Mouse (Mus musculus) neural tube, embryonic 11.5 days (tissue): Measurements from ENCODE around the gene Baiap2l2. TPM values are rescaled to one million over a fixed set of nuclear protein-coding genes. Genes with fewer than 3 reads are reported as not detected.

Experiments
- ATAC-seq: fragments of 200-750 bp; cut with Nextera tagmentation; 2 replicates; pipeline ENCODE4 v1.8.0; 2017; ENCODE audit warnings: moderate number of reproducible peaks, mild to moderate bottlenecking, moderate TSS enrichment, moderate library complexity; ENCODE audit not compliant: insufficient read depth, low FRiP score, low TSS enrichment
- DNase-seq: peaks from one replicate; pipeline ENCODE4 v3.0.0-alpha.2; 2015; ENCODE audit warnings: low spot score
- H3K27ac ChIP-seq: fragments of 300-500 bp; sonication (generic); 2 replicates; pipeline ENCODE4 v1.5.1; 2014; ENCODE audit warnings: low read depth, mild to moderate bottlenecking, low read length
- H3K27me3 ChIP-seq: fragments of 300-500 bp; sonication (generic); 2 replicates; pipeline ENCODE4 v1.6.1; 2014; ENCODE audit warnings: mild to moderate bottlenecking, low read length, mixed read lengths; ENCODE audit not compliant: control insufficient read depth, insufficient read depth
- H3K36me3 ChIP-seq: fragments of 300-500 bp; sonication (generic); 2 replicates; pipeline ENCODE4 v1.6.1; 2014; ENCODE audit warnings: mild to moderate bottlenecking, low read length, moderate library complexity, mixed read lengths; ENCODE audit not compliant: control insufficient read depth, insufficient read depth
- H3K4me1 ChIP-seq: fragments of 300-500 bp; sonication (generic); 2 replicates; pipeline ENCODE4 v1.6.1; 2014; ENCODE audit warnings: low read length, mixed read lengths; ENCODE audit not compliant: control insufficient read depth, insufficient read depth
- H3K4me2 ChIP-seq: fragments of 300-500 bp; sonication (generic); 2 replicates; pipeline ENCODE4 v1.6.1; 2014; ENCODE audit warnings: low read depth, mild to moderate bottlenecking, moderate library complexity
- H3K4me3 ChIP-seq: fragments of 300-500 bp; sonication (generic); 2 replicates; pipeline ENCODE4 v1.5.1; 2014; ENCODE audit warnings: low read depth, low read length
- H3K9ac ChIP-seq: fragments of 300-500 bp; sonication (generic); 2 replicates; pipeline ENCODE4 v1.6.1; 2014; ENCODE audit warnings: mild to moderate bottlenecking, low read length
- H3K9me3 ChIP-seq: fragments of 300-500 bp; sonication (generic); 2 replicates; pipeline ENCODE4 v1.6.1; 2016; ENCODE audit warnings: low read length; ENCODE audit not compliant: control insufficient read depth
- WGBS: fragments of 180-500 bp; shearing (Covaris S2); extraction: QIAGEN DNeasy Blood & Tissue Kit; methylation state at CpG from one replicate; pipeline ENCODE4 v1.1.7; 2014; 5-methylcytosine and 5-hydroxymethylcytosine counted together
- polyA plus RNA-seq: library from polyadenylated mRNA; unstranded; fragments of >200 nt; fragmentation: Nextera tagmentation; extraction: Ambion mirVana; gene quantifications from 2 replicates; pipeline ENCODE4 v1.2.1, GENCODE M21; 2014

Baiap2l2 gene
- polyA plus RNA-seq, 1 experiment from 2014 or later = 1.9 TPM

DNA sequence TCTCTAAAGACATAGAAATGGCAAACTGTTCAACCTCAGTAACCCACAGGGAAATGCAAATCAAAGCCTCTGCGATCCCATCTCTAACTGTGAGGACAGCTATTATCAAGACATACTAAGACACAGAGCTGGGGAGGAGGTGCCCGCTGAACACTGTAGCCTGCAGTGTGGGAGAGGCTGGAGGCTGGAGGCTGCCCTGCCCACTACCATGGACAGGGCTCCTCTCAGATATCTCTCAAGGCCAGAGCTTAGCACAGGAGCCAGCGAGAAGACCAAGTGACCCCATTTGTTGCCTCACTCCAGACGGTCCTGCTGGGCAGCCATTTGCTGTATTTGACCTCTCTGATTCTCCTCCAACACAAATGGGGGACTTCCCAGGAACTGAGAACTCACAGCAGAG, 22.5 kb upstream of the Baiap2l2 start:
- 74% methylated on average over 4 of the region's 4 CpGs for WGBS
- no peak overlapping the region for H3K4me3 ChIP-seq
- H3K27ac ChIP-seq = no peak overlapping the region
- DNase-seq = no peak
- H3K36me3 ChIP-seq = no peaks in the 10 kb centered on the region; the same call in 1 of the 2 replicates
- H3K9me3 ChIP-seq = no peaks in the 10 kb centered on the region
- H3K4me2 ChIP-seq = no peak overlapping the region
- no peak overlapping the region for H3K9ac ChIP-seq
- no peak for ATAC-seq
- no peaks in the 10 kb centered on the region for H3K27me3 ChIP-seq
- H3K4me1 ChIP-seq = no peaks in the 10 kb centered on the region

DNA sequence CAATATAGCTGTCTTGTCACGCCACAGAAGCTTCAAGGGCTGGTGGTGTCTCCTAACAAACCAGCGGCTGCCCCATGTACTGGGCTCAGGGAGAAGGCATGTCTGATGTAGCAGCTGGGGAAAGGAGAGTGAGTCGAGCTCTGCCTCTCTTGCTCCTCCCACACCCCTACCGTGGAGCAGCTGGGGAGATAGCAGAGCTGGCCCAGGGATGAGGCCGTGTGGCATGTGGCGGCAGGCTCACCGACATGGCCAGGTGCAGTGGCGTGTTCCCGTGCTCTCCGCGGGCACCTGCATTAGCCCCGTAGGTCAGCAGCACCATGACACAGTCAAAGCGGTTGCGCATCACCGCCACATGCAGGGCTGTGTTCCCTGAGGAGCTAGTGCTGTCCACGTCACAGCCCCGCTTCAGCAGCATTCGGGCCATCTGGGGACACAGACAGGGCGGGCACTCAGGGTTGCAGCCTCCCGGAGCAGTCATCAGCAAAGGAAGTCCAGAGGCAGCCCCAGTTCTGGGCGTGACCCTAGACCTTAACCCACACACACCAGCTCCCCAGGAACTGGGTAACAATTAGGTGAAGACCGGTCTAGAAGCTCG, 20.8 kb upstream of the Baiap2l2 start:
- Histone ChIP-seq H3K4me1 (no peaks in the 10 kb centered on the region), H3K36me3 (no peaks in the 10 kb centered on the region; the same call in 1 of the 2 replicates), H3K4me3 (no peak overlapping the region), H3K27me3 (no peaks in the 10 kb centered on the region), H3K9ac (no peak overlapping the region), H3K4me2 (no peak overlapping the region), H3K9me3 (no peaks in the 10 kb centered on the region), H3K27ac (no peak overlapping the region)
- 81% methylated on average over 23 of the region's 23 CpGs for WGBS
- no peak for ATAC-seq
- no peak for DNase-seq

DNA sequence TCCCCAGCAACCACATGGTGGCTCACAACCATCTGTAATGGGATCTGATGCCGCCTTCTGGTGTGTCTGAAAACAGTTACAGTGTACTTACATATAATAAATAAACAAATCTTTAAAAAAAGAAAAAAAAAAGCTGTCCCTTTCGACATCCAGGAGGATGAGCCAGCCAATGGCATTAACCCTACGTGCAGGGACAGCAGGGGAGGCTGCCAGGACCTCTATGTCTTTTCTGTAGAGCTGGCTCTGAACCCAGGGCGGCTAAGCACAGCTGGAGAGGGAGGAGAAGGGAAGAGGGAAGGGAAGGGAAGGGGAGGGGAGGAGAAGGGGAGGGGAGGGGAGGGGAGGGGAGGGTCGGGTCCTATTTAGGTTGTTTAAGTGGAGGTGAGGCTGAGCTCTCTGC, 19.5 kb upstream of the Baiap2l2 start:
- no peak for DNase-seq
- H3K27ac ChIP-seq = no peak overlapping the region
- no peaks in the 10 kb centered on the region; the same call in 1 of the 2 replicates for H3K36me3 ChIP-seq
- no peaks in the 10 kb centered on the region for H3K9me3 ChIP-seq
- WGBS = 64% methylated on average over 4 of the region's 5 CpGs
- H3K4me2 ChIP-seq = no peak overlapping the region
- no peak for ATAC-seq
- no peak overlapping the region for H3K4me3 ChIP-seq
- H3K4me1 ChIP-seq = no peaks in the 10 kb centered on the region
- no peaks in the 10 kb centered on the region for H3K27me3 ChIP-seq
- H3K9ac ChIP-seq = no peak overlapping the region

DNA sequence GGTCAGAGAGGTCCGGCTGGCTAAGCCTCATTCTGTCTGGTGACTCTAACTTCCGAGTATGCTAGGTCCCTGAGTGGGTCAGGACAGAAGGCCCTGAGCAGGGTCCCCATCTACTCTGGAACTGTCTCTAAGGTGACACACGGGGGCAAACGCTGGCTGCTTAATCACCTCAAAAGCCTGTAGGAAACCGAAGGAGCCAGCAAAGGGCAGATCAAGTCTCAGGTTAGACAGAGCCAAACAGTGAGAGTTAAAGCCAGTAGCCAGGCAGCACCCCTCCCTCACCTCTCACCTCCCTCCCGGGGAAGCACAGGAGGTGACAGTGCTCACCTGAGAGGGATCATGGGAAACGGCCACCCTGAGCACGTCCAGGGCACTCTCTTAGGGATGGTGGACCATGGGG, 18.4 kb upstream of the Baiap2l2 start:
- H3K4me1 ChIP-seq = no peaks in the 10 kb centered on the region
- no peak overlapping the region for H3K9ac ChIP-seq
- H3K27me3 ChIP-seq = no peaks in the 10 kb centered on the region
- WGBS = 88% methylated on average over 8 of the region's 8 CpGs
- no peak for ATAC-seq
- no peaks in the 10 kb centered on the region; the same call in 1 of the 2 replicates for H3K36me3 ChIP-seq
- DNase-seq = no peak
- H3K4me2 ChIP-seq = no peak overlapping the region
- no peak overlapping the region for H3K27ac ChIP-seq
- no peaks in the 10 kb centered on the region for H3K9me3 ChIP-seq
- no peak overlapping the region for H3K4me3 ChIP-seq

DNA sequence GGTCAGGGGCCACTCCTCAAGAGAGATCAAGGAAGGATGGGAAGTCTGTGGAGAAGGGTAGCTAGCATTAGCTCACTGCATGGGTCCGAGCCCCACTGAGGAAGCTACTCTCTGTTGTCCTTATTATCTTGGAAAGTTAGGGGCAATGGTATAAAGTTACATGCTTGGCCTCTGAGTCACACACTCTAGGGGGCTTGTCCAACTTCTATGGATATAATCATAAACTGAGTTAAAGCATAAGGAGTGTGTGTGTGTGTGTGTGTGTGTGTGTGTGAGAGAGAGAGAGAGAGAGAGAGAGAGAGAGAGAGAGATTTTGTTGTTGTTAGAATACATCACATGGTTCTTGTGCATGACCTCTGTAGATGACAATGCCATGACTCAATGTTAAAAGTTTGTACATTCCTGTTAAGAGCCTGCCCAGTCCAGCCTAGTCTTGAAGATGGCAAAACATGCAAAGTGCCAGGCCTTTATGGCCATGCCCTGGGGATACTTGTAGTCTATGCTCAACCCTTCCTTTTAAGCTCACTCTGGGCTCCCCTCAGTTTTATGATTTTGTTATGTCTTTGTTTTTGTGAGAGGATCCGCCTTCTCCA, 14.3 kb upstream of the Baiap2l2 start:
- Histone ChIP-seq H3K4me1 (no peaks in the 10 kb centered on the region), H3K27me3 (no peaks in the 10 kb centered on the region), H3K4me2 (no peak overlapping the region), H3K9me3 (no peaks in the 10 kb centered on the region), H3K27ac (no peak overlapping the region), H3K4me3 (no peak overlapping the region), H3K9ac (no peak overlapping the region), H3K36me3 (no peaks in the 10 kb centered on the region)
- ATAC-seq (no peak), DNase-seq (no peak)
- WGBS = 64% methylated on average over 2 of the region's 2 CpGs

DNA sequence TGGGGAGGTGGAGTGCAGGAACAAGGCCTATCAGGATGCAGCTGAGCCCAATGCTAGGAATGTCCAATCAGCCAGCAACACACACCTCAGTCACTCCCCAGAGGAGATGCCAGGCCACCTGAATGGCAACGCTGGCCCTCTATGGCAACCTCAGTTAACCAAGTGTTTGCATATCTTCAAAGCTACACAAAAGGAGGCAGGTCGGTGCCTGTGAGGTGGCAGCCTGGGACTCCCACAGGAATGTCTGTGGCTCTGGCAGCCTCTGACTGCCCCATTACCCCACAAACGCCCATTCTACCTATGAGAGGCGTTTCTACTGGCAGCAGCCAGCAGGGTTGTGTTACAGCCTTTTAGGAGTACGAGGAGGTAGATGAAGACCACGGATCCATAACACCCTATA, 13.2 kb upstream of the Baiap2l2 start:
- ATAC-seq (no peak), DNase-seq (no peak)
- Histone ChIP-seq H3K27me3 (no peaks in the 10 kb centered on the region), H3K4me1 (no peaks in the 10 kb centered on the region), H3K36me3 (no peaks in the 10 kb centered on the region), H3K4me3 (no peak overlapping the region), H3K9me3 (no peaks in the 10 kb centered on the region), H3K9ac (no peak overlapping the region), H3K4me2 (no peak overlapping the region), H3K27ac (no peak overlapping the region)
- WGBS = 83% methylated on average over 6 of the region's 6 CpGs

DNA sequence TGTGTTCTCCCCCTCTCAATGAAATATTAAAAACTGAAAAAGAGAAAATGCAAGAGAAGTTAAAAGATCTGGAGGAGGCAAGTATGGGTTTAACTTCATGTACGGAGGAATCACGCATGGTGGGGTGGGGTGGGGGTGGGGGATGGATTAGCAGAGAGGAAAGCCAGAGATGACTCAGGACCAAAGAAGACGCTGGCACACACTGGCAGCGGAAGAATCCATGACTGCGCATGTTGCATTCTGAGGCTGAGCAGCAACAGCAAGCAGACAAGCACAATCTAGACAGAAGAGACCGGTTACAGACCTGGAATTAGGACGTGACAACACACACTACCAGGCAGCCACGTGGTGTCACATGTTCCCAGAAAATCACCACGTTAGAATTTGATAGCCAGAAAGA, 7.4 kb upstream of the Baiap2l2 start:
- H3K9ac ChIP-seq = no peak overlapping the region
- H3K4me2 ChIP-seq = no peak overlapping the region
- no peaks in the 10 kb centered on the region for H3K4me1 ChIP-seq
- DNase-seq (no peak), ATAC-seq (no peak)
- H3K36me3 ChIP-seq = no peaks in the 10 kb centered on the region
- no peak overlapping the region for H3K4me3 ChIP-seq
- 88% methylated on average over 9 of the region's 9 CpGs for WGBS
- H3K27ac ChIP-seq = no peak overlapping the region
- no peaks in the 10 kb centered on the region for H3K9me3 ChIP-seq
- no peaks in the 10 kb centered on the region for H3K27me3 ChIP-seq

DNA sequence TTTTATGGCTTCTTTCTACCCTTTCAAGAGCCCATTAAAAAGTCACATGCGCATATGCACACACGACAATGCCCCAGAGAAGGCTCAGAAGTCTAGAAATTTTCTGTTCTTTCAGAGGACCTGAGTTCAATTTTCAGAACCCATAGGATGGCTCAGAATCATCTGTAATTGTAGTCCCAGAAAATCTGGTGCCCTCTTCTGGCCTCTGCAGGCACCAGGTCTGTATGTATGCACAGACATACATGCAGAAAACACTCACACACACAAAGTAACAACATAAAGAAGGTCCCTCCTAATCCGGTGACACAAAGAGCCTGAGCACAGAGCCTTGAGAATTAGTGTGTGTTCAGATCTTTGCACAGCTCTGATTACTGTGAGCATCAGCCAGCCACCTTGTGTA, 5.0 kb upstream of the Baiap2l2 start:
- 64% methylated on average over 3 of the region's 3 CpGs for WGBS
- no peak overlapping the region for H3K4me2 ChIP-seq
- H3K9ac ChIP-seq = no peak overlapping the region
- ATAC-seq = no peak
- no peak for DNase-seq
- no peak overlapping the region for H3K4me3 ChIP-seq
- no peaks in the 10 kb centered on the region for H3K4me1 ChIP-seq
- no peaks in the 10 kb centered on the region for H3K27me3 ChIP-seq
- H3K36me3 ChIP-seq = no peaks in the 10 kb centered on the region
- no peak overlapping the region for H3K27ac ChIP-seq
- H3K9me3 ChIP-seq = no peaks in the 10 kb centered on the region

DNA sequence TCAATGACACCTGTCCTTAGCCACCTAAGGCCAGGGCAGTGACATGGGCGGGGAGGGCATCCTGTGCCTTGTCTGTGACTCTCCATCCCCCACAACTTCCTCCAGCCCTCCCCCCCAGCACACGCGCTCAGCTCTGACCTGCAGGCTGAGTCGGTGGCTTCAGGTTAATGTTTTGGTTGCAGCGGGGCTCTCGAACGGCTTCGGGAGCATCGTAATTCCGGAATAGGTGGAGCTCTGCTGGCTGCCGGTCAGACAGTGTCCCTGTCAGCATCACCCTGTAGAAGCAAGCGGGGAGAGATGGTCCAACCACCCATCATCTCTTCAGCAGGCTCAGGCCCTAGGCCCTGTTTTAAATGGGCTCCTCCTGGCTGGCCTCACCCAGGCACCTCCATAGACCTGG, 4.1 kb upstream of the Baiap2l2 start:
- H3K9me3 ChIP-seq = no peaks in the 10 kb centered on the region
- no peaks in the 10 kb centered on the region for H3K36me3 ChIP-seq
- H3K4me3 ChIP-seq = no peak overlapping the region
- H3K27ac ChIP-seq = no peak overlapping the region
- no peak for DNase-seq
- H3K4me2 ChIP-seq = no peak overlapping the region
- 82% methylated on average over 12 of the region's 12 CpGs for WGBS
- H3K9ac ChIP-seq = no peak overlapping the region
- ATAC-seq = no peak
- H3K27me3 ChIP-seq = no peaks in the 10 kb centered on the region
- H3K4me1 ChIP-seq = no peaks in the 10 kb centered on the region
